Mouse (Mus musculus) hindbrain, embryonic 12.5 days (tissue): ENCODE data around the gene Helz2. TPM values are rescaled to one million over a fixed set of nuclear protein-coding genes. Genes with fewer than 3 reads are reported as not detected.
A peak's percentile ranks its signal among the peaks of the same experiment; 100 is the strongest.
"Not testable (repeated sequence)": the region's sequence is repeated elsewhere in the genome, so short reads cannot be mapped to it uniquely, and the experiment has no call there.

Source experiments
- ATAC-seq: fragments of 200-750 bp; cut with Nextera tagmentation; 2 replicates; pipeline ENCODE4 v1.8.0; 2017; ENCODE audit warnings: moderate TSS enrichment; ENCODE audit not compliant: low FRiP score
- H3K27ac ChIP-seq: fragments of 300-500 bp; sonication (generic); 2 replicates; pipeline ENCODE4 v1.5.1; 2016; ENCODE audit warnings: mild to moderate bottlenecking
- H3K27me3 ChIP-seq: fragments of 300-500 bp; sonication (generic); 2 replicates; pipeline ENCODE4 v1.6.1; 2016; ENCODE audit warnings: mild to moderate bottlenecking
- H3K36me3 ChIP-seq: fragments of 300-500 bp; sonication (generic); 2 replicates; pipeline ENCODE4 v1.6.1; 2016; ENCODE audit warnings: mild to moderate bottlenecking
- H3K4me1 ChIP-seq: fragments of 300-500 bp; sonication (generic); 2 replicates; pipeline ENCODE4 v1.6.1; 2016
- H3K4me2 ChIP-seq: fragments of 300-500 bp; sonication (generic); replicated peaks from 2 replicates; pipeline ENCODE4 v1.6.1; 2016; ENCODE audit warnings: mild to moderate bottlenecking
- H3K4me3 ChIP-seq: fragments of 300-500 bp; sonication (generic); 2 replicates; pipeline ENCODE4 v1.5.1; 2016; ENCODE audit warnings: mild to moderate bottlenecking
- H3K9ac ChIP-seq: fragments of 300-500 bp; sonication (generic); 2 replicates; pipeline ENCODE4 v1.6.1; 2016; ENCODE audit warnings: mild to moderate bottlenecking, moderate library complexity
- H3K9me3 ChIP-seq: fragments of 300-500 bp; sonication (generic); replicated peaks from 2 replicates; pipeline ENCODE4 v1.6.1; 2016; ENCODE audit warnings: mild to moderate bottlenecking
- WGBS: fragments of 180-500 bp; shearing (Covaris S2); methylation state at CpG from one replicate; pipeline ENCODE4 v1.1.7; 2016; 5-methylcytosine and 5-hydroxymethylcytosine counted together
- polyA plus RNA-seq: library from polyadenylated mRNA; unstranded; fragments of >200 nt; fragmentation: Nextera tagmentation; extraction: Ambion mirVana; gene quantifications from 2 replicates; pipeline ENCODE4 v1.2.1, GENCODE M21; 2016

The Helz2 gene
- polyA plus RNA-seq, 1 experiment from 2014 or later: 0.81 TPM

DNA sequence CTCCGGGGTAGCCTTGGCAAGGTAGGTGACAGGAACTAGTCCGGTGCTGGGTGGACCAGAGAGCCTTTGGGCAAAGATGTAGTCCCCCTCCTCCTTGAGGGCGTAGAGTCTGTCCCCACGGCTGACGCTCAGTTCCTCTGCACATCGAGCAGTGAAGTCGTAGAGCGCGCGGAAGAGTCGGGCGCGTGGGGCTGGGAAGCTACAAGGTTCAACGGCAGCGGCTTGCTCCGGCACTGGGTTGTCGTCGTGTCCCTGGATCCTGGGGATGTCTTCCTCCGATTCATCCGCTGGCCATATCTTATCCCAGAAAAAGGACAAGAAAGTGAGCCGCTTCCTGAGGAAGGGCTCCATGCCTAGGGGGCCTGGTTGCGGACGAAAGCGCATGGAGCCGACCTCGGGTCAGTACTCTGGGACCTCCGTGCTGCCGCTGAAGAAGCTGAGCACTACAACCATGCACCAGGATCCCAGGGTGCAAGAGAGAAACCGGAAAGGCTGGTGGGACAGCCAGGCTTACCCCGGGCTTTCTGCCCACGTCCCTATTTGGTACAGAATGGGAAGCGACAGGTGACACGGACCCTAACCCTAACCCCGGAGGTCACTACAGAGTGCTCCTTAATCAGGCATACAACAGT, 29.3 kb downstream of the Helz2 start:
- WGBS: 4% methylated on average over 34 of the region's 34 CpGs
- Histone ChIP-seq H3K36me3 (no peaks in the 10 kb centered on the region), H3K27me3 (peaks cover 53% of the 10 kb centered on the region), H3K4me1 (peaks cover 10% of the 10 kb centered on the region), H3K4me3 (peak overlapping the region; percentile 22), H3K9me3 (no peaks in the 10 kb centered on the region), H3K4me2 (peak overlapping the region; percentile 45), H3K9ac (no peak overlapping the region), H3K27ac (no peak overlapping the region)
- no peak for ATAC-seq

DNA sequence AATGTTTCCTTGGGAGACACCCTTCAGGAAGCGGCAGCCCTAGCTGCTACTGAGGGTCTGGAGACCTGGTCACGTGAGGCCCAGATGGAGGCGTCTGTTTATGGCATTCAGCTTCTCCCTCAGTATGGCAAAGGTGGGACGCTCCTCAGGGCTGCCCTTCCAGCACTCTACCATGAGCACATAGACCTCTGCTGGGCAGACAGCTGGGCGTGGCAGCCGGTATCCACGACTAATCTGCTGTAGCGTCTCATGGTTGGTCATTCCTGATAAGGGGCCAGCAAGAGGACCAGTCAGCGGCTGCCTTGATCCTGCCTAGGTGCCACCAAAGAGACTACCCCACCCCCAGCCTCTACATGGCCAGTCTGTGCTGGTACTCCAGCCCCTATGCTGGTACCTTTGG, 35.7 kb downstream of the Helz2 start:
- Histone ChIP-seq H3K4me2 (no peak overlapping the region), H3K27ac (no peak overlapping the region), H3K4me1 (no peaks in the 10 kb centered on the region), H3K4me3 (no peak overlapping the region), H3K9me3 (no peaks in the 10 kb centered on the region), H3K9ac (no peak overlapping the region), H3K36me3 (no peaks in the 10 kb centered on the region), H3K27me3 (peaks cover 9% of the 10 kb centered on the region)
- ATAC-seq: no peak
- 82% methylated on average over 9 of the region's 9 CpGs for WGBS

DNA sequence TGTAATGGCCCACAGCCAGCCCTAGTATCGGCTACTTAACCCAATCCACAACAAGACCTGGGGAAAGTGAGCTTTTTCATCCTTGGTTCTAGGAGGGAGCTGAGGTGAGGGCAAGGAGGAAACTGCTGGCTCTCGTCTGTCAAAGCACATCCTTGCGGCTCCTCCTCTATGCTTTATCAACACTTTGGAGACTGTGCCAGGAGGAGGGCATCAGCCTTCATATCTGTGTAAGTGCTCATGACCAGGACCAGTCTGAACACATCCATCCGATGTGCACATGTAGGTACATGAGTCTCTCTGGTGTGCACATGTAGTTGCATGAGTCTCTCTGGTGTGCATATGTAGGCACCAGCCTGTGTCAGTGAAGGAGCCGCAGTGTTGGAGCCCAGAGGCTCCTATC, 36.1 kb downstream of the Helz2 start:
- Histone ChIP-seq H3K9me3 (no peaks in the 10 kb centered on the region), H3K4me3 (no peak overlapping the region), H3K36me3 (no peaks in the 10 kb centered on the region), H3K27ac (no peak overlapping the region), H3K27me3 (peaks cover 6% of the 10 kb centered on the region), H3K4me2 (no peak overlapping the region), H3K9ac (no peak overlapping the region), H3K4me1 (no peaks in the 10 kb centered on the region)
- 87% methylated on average over 5 of the region's 5 CpGs for WGBS
- ATAC-seq: no peak

DNA sequence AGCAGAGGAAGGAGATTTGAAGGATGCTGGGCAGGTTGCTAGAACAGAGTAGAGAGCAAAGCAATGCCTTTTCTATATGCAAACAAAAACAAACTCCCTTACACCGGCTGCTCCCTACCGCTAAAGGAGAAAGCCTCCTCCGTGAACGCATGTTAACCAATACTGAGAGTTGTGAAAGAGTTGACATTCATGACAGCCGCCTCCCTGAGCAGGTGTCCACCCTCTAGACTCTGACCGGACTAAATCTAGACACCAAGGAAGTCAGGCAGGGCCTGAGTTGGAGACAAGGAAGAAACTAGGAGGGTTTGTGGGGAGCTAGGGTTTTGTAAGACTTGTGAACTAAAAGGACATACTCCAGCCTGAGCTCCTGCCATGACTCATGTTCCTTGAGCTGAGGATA, 38.9 kb downstream of the Helz2 start:
- H3K4me1 ChIP-seq: no peaks in the 10 kb centered on the region
- no peak overlapping the region for H3K4me3 ChIP-seq
- no peaks in the 10 kb centered on the region for H3K9me3 ChIP-seq
- no peak for ATAC-seq
- H3K9ac ChIP-seq: no peak overlapping the region
- 76% methylated on average over 6 of the region's 6 CpGs for WGBS
- no peaks in the 10 kb centered on the region for H3K36me3 ChIP-seq
- H3K4me2 ChIP-seq: no peak overlapping the region
- H3K27ac ChIP-seq: no peak overlapping the region
- H3K27me3 ChIP-seq: peaks cover 2% of the 10 kb centered on the region

DNA sequence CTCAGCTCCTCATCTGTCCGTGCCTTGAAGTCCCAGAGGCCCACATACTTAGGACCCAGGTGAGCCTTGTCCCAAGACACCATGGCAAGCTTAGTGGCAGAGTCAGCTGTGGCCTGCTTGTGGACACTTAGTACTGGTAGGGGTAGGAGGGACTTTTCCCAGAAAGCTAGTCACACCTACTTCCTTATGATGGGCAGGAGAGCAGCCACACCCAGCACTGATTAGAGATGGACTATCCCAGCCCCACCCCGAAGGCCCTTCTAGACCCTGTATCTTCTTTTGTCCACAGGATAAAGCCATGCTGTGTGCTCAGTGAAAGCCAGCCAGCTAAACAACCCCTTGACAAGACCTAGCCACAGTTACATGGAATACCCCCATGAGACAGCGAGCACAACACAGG, 39.4 kb downstream of the Helz2 start, which contains the start of gene Ptk6:
Gene Ptk6, minus strand, starts transcription at position 368 of the 400 bp plus-strand sequence.
- Histone ChIP-seq H3K4me2 (no peak within 1 kb of the TSS), H3K9ac (no peak within 1 kb of the TSS), H3K4me1 (no peaks in the 10 kb centered on the region), H3K9me3 (no peaks in the 10 kb centered on the region), H3K4me3 (no peak within 1 kb of the TSS), H3K36me3 (no peaks in the 10 kb centered on the region), H3K27ac (no peak within 1 kb of the TSS), H3K27me3 (peaks cover 2% of the 10 kb centered on the region)
- ATAC-seq: no peak
- 85% methylated on average over 3 of the region's 3 CpGs for WGBS

DNA sequence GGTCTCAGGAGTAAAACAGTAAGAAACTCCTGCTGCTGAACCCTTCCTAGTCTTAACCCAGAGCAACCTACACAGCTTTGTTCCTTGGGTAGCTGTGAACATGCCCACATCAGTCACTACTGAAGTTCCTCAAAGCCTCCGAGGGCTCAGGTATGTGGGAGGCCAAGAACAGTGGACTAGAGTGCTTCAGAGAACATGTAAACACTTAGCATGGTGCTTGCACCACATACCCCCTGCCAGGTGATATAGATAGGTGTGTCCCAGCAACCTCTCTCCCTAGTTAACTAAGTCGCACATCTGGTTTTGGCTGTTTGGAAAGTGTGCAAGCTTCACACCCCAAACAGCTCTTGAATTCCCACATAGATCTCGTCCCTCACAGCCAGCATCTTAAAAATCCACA, 40.2 kb downstream of the Helz2 start:
- no peak for ATAC-seq
- Histone ChIP-seq H3K9ac (no peak overlapping the region), H3K4me3 (no peak overlapping the region), H3K27ac (no peak overlapping the region), H3K36me3 (no peaks in the 10 kb centered on the region), H3K27me3 (peaks cover 2% of the 10 kb centered on the region), H3K9me3 (no peaks in the 10 kb centered on the region), H3K4me1 (no peaks in the 10 kb centered on the region), H3K4me2 (no peak overlapping the region)
- 69% methylated on average over 3 of the region's 3 CpGs for WGBS

DNA sequence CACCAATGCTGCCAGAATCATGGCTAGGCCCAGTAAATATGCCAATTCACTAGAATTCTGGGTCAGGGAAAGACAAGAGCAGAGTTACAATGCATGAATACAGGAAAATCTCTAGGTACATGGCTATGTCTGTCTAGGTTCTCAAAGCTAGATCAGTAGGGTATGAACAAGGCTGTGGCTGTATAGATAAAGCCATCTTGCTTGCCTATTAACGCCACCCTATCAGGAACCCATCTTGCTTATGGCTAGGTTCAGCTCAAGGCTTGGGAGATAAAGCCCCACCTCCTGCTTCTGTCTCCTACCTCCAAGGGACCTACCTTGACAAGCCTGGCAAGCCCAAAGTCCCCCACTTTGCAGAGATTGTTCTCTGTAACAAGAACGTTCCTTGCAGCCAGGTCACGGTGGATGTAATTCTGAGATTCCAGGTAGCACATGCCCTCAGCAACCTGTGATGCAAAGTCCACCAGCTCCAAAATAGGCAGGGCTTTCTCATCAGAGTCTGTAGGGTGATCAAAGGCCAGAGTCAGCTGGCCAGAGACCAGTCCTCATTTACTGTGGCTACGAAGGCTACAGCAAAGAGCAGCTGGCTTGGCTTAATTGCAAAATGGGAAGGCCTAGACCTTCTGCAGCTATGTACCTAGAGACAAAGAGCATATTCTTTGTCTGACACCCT, 45.1 kb downstream of the Helz2 start:
- H3K36me3 ChIP-seq: no peaks in the 10 kb centered on the region
- 89% methylated on average over 4 of the region's 4 CpGs for WGBS

DNA sequence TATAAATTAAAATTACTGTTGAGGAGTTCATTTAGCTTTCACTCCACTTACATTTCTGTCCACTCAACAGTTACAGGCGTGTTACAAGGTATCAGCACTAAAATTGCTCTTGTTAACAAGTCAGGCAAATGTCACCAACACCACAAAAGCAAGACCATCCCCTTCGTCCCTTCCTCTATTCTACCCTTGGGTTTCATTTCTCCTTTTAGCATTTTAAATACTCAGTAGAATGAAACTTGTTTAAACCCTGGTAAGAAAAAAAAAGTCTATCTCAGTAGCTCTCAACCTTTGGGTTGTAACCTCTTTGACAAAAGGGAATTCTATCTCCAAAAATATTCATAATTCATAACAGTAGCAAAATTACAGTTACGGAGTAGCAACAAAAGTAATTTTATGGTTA, 48.8 kb downstream of the Helz2 start:
- ATAC-seq: no peak

More for the DNA sequence above, 45.1 kb downstream of the Helz2 start:
- Histone ChIP-seq H3K9me3 (no peaks in the 10 kb centered on the region), H3K9ac (no peak overlapping the region), H3K4me2 (no peak overlapping the region), H3K27ac (no peak overlapping the region), H3K27me3 (peaks cover 2% of the 10 kb centered on the region; the same call in 1 of the 2 replicates), H3K4me3 (no peak overlapping the region), H3K4me1 (no peaks in the 10 kb centered on the region)
- no peak for ATAC-seq

DNA sequence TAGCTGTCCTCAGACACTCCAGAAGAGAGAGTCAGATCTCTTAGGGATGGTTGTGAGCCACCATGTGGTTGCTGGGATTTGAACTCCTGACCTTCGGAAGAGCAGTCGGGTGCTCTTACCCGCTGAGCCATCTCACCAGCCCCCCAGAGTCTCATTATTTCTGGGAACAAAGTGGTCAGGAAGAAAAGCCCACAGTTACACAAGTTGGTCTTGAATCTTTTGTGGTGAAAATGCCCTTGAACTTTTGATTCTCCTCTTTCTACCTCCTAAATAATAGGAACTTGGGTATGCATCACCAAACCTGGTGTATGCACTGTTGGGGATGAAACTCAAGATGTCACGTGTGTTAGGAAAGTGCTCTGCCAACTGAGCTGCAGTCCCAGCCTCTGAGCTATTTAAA, 49.9 kb downstream of the Helz2 start:
- Histone ChIP-seq H3K27ac (no peak overlapping the region), H3K9ac (no peak overlapping the region), H3K9me3 (no peaks in the 10 kb centered on the region), H3K4me3 (no peak overlapping the region), H3K36me3 (peaks cover 11% of the 10 kb centered on the region), H3K4me1 (peaks cover 9% of the 10 kb centered on the region), H3K4me2 (no peak overlapping the region), H3K27me3 (no peaks in the 10 kb centered on the region)
- 48% methylated on average over 4 of the region's 4 CpGs for WGBS
- no peak for ATAC-seq

More for the DNA sequence above, 48.8 kb downstream of the Helz2 start:
- no peak overlapping the region for H3K4me3 ChIP-seq
- H3K36me3 ChIP-seq: peaks cover 11% of the 10 kb centered on the region
- no peaks in the 10 kb centered on the region for H3K9me3 ChIP-seq
- H3K4me2 ChIP-seq: no peak overlapping the region
- 82% methylated on average over 3 of the region's 3 CpGs for WGBS
- no peak overlapping the region for H3K9ac ChIP-seq
- peaks cover 9% of the 10 kb centered on the region for H3K4me1 ChIP-seq
- no peak overlapping the region for H3K27ac ChIP-seq
- H3K27me3 ChIP-seq: no peaks in the 10 kb centered on the region

DNA sequence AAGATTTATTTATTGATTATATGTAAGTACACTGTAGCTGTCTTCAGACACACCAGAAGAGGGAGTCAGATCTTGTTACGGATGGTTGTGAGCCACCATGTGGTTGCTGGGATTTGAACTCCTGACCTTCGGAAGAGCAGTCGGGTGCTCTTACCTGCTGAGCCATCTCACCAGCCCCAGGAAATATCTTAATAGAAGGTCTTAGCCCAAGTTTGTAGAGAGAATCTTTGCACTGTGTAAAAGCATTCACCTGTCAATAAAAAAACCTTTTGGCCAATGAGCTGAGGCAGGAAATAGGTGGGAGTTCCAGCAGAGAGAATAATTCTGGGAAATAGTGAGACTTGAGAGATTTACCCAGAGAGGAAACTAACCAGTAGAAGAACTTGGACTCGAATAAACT, 50.4 kb downstream of the Helz2 start:
- ATAC-seq: not testable (repeated sequence)

DNA sequence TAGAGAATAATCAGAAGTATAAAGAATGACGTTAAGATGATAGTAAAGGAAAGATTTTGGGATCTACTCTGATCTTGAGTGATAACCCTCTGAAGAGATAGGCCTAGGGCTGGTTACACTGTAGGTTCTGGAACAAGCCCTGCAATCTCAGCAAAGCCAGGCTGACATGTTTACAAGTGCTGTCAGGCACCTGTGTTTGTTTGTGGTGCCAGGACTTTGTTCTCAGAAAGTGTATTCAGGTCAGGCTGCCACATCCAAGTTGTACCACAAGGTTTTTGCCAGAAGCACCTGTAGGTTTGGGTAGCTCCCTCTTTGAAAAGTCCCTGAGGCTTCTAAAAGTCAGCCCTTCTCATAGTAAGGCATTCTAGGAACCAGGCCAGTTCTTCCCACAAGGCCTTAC, 52.5 kb downstream of the Helz2 start:
- no peak overlapping the region for H3K4me2 ChIP-seq
- peaks cover 13% of the 10 kb centered on the region for H3K4me1 ChIP-seq
- H3K9ac ChIP-seq: no peak overlapping the region
- WGBS: 98% methylated on average over 1 of the region's 1 CpGs
- no peak for ATAC-seq
- no peak overlapping the region for H3K4me3 ChIP-seq
- H3K36me3 ChIP-seq: peaks cover 11% of the 10 kb centered on the region
- H3K27me3 ChIP-seq: no peaks in the 10 kb centered on the region
- no peak overlapping the region for H3K27ac ChIP-seq
- H3K9me3 ChIP-seq: no peaks in the 10 kb centered on the region

More for the DNA sequence above, 50.4 kb downstream of the Helz2 start:
- H3K36me3 ChIP-seq: peaks cover 11% of the 10 kb centered on the region
- H3K9ac ChIP-seq, H3K9me3 ChIP-seq, H3K27ac ChIP-seq, H3K27me3 ChIP-seq, H3K4me2 ChIP-seq, H3K4me3 ChIP-seq, H3K4me1 ChIP-seq: not testable (repeated sequence)
- 82% methylated on average over 4 of the region's 4 CpGs for WGBS

DNA sequence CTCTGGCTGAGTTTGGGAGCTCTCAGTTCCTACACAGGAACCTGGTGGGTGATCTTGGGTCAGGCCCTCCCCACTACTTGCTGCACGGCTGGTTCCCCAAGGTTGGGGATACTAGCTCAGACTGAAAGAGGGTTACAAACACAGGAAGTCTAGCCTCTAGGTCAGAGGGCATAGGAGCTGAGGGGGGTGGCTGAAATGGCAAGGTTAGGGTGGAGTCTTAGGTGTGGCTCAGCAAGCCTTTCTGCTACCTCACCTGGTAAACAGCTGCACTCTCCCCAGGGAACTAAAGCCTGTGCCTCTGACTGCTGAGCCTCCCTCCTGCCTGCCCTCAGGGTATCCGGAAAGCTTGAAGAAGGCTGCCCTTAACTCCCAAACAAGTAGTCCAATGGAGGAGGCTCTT, 53.1 kb downstream of the Helz2 start:
- 69% methylated on average over 2 of the region's 2 CpGs for WGBS

More for the DNA sequence above, 53.1 kb downstream of the Helz2 start:
- Histone ChIP-seq H3K36me3 (peaks cover 11% of the 10 kb centered on the region), H3K4me2 (peak overlapping the region; percentile 58), H3K27ac (peak overlapping the region; percentile 36; the same call in 1 of the 2 replicates), H3K9ac (no peak overlapping the region; the same call in 1 of the 2 replicates), H3K4me3 (peak overlapping the region; percentile 69; the same call in 1 of the 2 replicates), H3K9me3 (no peaks in the 10 kb centered on the region), H3K4me1 (peaks cover 13% of the 10 kb centered on the region), H3K27me3 (no peaks in the 10 kb centered on the region)
- ATAC-seq: no peak
